Mouse (Mus musculus) left cerebral cortex, postnatal 25 days (tissue): ENCODE data around the gene Gstm2. TPM values are rescaled to one million over a fixed set of nuclear protein-coding genes. Genes with fewer than 3 reads are reported as not detected.
"Not testable (repeated sequence)": the region's sequence is repeated elsewhere in the genome, so short reads cannot be mapped to it uniquely, and the experiment has no call there.

Source experiments
- DNase-seq, 2 experiments: peaks; one replicate each; pipeline ENCODE4 v3.0.0; 2022; ENCODE audit warnings: low spot score in 2 of 2, mixed read lengths in 1 of 2
- intact Hi-C: fragments of 180-260 bp; cut with DNase I; formaldehyde crosslinking; loops from one replicate; pipeline ENCODE4 v1.15.1; 2025
- total RNA-seq, 2 experiments: library from RNA; stranded (reverse); gene quantifications; 2 replicates each; pipeline ENCODE4 v1.2.3; 2021

The Gstm2 gene
- total RNA-seq, 2 experiments from 2014 or later = 3.1 to 4.3 TPM

DNA sequence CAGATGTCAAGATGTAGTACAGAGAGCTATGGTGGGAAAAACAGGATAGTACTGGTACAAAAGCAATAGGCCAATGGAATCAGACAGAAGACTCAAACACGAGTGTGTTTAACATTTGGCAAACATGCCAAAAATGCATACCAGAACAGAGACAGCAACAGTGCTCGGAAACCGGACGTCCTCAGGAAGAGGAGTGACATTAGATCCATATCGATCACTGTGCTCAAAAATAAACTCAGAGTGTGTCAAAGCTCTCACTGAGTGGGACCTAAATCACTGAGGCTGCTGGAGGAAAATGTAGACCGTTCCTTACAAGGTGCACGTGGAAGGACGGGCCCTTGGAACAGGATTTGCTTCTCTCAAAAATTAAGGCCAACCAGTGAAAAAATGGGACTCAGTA is 15.8 kb upstream of the Gstm2 start:
- DNase-seq = no peak
- intact Hi-C loops = no loop called here

DNA sequence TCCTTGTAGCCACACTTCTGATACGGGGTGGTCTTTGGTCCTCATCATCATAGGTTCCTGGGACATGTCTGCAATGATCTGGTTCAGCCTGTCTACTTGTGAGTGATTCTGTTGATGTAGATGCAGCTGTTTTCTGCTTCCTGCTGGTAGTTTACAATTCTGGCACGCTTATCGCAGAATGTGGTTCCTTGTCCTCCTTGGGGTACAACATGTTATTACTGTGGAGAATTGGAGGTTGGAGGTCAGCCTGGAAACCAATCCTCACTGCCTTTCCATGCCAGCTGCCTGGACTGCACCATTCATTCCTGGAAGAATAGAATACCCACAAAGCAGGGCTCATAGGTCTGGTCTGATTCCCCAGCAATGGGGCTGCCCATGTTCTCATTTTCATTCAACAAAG is 13.2 kb upstream of the Gstm2 start:
- no peak for DNase-seq
- intact Hi-C loops = no loop called here

- DNase-seq = no peak
- intact Hi-C loops = no loop called here
Measured at GRCm38 (mm10) chr3:107998591-107998990, 12.3 kb upstream of the Gstm2 start.

DNA sequence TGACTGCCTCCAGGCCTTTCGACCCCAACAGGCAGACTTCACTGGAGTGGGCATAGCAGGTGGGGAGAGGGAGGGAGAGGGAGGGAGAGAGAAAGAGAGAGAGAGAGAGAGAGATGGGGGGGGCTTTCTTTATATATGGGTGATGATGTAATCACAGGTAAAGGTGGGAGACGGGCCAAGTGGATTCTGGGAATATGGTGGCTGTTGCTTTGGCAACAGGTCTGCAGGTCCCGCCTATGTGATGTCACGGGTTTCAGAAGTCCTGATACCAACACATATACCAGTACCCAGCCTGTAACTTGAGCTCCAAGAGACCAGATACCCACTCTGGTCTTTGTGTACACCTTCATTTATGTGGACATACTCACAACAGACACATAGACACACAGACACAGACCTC is 10.3 kb upstream of the Gstm2 start:
- DNase-seq = no peak
- intact Hi-C loops = no loop called here

GRCm38 (mm10) chr3:107995974-107996373 is 9.7 kb upstream of the Gstm2 start:
- DNase-seq, intact Hi-C loops: not testable (repeated sequence)

DNA sequence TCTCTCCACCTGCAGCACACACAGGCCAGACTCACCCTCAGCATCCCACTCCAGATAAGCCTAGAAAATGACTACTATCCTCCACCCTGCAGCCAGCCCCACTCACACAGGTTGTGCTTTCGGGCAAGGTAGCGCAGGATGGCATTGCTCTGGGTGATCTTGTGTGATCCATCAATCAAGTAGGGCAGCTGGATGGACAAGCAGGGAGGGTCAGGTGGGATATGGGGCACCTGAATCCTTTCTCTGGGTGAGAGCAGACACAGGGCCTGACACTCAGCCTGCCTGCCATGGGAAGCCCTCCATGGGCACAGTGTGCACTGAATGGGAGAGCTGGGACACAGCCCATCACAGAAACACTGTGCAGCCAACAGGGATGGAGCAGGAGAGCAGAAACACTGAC is 1.1 kb downstream of the Gstm2 start:
- DNase-seq, intact Hi-C loops: not testable (repeated sequence)

GRCm38 (mm10) chr3:107984471-107984870 is 1.8 kb downstream of the Gstm2 start:
- intact Hi-C loops = no loop called here
- no peak for DNase-seq

- intact Hi-C loops = no loop called here
- DNase-seq = no peak
Measured at GRCm38 (mm10) chr3:107983771-107984170, 2.5 kb downstream of the Gstm2 start.

DNA sequence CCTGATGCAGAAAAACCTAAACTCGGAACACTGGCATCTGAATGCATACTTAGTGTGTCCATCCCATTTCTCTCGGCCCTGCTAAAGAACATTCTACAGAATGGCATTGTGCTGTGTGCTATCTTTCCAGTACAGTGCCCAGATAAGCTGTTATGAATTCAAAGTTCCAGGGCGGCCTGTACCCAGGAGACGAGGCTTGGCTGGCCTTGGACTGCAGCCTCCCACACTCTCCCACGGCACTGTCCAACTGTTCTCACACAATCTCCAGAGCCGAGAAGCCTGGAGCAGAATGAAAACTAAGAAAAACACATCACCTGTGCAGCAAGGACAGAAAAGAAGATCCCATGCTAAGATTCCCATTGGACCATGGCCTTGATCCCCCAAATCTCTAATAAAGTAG is 3.5 kb downstream of the Gstm2 start:
- intact Hi-C loops = no loop called here
- peak in 1 of 2 experiments; percentile 39 for DNase-seq

GRCm38 (mm10) chr3:107981261-107981660 is 5.0 kb downstream of the Gstm2 start:
- DNase-seq = no peak
- intact Hi-C loops = no loop called here

- intact Hi-C loops = no loop called here
- no peak for DNase-seq
Measured at GRCm38 (mm10) chr3:107977691-107978090, 8.6 kb downstream of the Gstm2 start.

DNA sequence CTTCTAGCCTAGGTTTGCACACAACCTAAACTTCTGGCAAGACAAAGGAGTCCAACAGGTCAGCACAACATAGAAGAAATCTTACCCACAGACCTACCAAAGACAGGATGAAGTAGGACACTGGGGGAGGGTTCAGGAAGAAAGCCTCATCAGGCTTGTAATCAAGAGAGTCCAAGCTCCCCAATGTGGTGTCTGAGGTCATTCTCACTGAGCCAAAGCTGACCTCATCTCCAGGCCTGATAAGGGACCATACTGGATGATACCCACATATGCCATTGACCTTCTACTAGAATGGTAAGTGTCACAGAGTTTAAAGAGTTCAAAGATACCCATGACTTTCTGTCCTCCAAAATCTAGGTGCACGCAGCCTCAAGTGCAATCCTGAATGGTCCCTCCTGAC is 12.0 kb downstream of the Gstm2 start:
- no peak for DNase-seq

GRCm38 (mm10) chr3:107972070-107972469 is 14.2 kb downstream of the Gstm2 start:
- intact Hi-C loops = no loop called here
- no peak for DNase-seq

More for the DNA sequence above, 12.0 kb downstream of the Gstm2 start:
- intact Hi-C loops = no loop called here

DNA sequence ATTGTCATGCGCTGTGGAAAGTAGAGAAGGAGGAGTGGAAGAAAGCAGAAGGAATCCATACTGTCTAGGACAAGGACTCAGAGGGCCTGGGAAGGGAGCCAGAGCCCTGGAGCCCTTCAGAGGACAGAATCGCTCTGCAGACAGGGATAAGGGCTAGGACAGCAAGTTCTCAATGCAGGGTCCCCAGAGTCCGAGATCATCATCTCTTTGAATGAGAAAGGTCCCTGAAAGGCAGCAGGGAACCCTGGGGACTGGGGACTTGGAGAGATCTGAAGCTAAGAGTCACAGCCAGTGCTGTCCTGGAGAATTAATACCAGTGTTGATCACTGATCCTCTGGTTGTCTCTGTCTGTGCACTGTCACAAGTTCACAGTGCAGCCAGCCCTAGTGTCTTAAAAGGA is 15.2 kb downstream of the Gstm2 start:
- DNase-seq, intact Hi-C loops: not testable (repeated sequence)

DNA sequence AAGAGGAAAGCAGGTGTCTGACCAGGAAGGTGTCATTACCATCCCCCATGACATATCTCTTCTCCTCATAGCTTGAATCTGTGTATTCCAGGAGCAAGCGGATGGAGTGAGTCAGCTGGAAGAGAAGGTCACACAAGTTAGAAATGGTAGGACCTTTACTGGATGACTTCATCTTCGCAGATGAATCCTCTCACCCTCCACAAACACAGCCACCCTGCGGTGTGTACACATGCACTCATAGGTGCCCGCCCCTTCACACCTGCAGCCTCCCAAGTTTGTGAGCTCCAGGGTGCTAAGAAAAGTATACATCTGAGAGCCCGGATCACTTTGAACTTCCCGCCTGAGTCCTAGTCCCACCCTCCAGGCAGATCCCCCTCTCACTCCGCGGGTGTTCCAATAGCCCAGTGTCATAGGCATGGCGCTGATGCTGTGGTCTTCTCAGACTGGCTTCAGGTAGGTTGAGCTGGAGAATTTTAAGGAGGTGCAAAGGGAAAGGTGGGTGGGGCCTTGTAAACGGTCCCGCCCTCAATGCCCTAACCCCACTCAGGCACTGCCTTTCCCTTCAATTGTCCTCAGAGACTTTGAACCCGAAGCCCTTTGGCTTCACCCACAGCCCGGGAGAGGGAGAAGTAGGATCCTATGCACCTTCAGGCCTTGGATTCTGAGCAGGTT is 17.4 kb downstream of the Gstm2 start, which contains the start of gene Gstm3:
Gene Gstm3 (minus strand): TSS at position 560 of the 672 bp plus-strand sequence.
- intact Hi-C loops = no loop called here
- no peak for DNase-seq

DNA sequence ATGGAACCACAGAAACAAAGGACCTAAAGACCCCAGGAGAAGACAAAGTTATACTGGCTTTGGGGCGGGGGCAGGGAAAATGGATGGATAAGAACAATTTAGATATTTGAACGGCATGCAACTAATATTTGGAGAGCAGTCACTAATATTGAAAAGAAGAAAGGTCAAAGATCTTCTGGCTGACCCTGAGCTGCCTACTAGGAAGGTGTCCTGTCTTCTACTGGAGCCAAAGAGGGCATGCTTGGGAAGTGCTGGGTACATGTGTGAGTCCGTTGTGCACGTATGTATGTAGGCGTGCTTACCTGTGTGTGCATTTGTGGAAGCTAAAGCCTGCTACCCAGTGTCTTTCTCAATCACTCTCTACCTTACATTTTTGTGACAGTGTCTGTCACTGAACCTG is 19.6 kb downstream of the Gstm2 start:
- no peak for DNase-seq
- intact Hi-C loops = no loop called here

DNA sequence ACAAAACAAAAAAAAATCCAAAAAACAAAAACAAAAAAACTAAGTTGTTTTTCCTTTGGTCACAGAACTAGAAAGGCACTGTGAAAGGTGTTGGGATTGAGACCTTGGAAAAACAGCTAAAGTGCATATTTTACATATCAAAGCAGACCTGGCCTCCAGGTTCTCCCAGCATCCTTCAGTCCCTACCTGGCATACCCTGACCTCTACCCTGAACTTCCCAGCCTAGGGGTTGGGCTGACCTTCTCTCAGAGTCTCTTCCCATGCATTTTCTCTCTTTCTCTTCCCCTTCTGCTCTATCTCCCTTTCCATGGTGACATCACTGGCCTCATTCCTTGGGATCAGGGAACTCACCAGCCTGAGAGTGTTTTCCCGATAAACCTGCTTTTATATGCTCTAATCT is 20.7 kb downstream of the Gstm2 start:
- no peak for DNase-seq
- intact Hi-C loops = no loop called here

GRCm38 (mm10) chr3:107964656-107965308 is 21.5 kb downstream of the Gstm2 start:
- intact Hi-C loops = no loop called here
- no peak for DNase-seq

GRCm38 (mm10) chr3:107964026-107964425 is 22.2 kb downstream of the Gstm2 start:
- no peak for DNase-seq
- intact Hi-C loops = no loop called here

DNA sequence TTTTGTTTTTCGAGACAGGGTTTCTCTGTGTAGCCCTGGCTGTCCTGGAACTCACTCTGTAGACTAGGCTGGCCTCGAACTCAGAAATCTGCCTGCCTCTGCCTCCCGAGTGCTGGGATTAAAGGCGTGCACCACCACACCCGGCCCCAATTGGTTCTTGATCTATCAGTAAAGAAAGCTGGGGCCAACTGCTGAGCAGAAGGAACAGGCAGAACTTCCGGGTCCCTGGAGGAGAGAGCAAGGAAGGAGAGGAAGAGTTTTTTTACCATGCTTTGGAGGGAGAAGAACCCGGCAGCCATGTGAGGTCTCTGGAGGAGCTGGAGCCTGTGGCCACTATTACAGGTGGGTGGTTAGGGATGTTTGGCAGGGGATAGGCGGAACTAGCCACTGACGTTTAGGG is 31.0 kb downstream of the Gstm2 start:
- intact Hi-C loops, DNase-seq: not testable (repeated sequence)

- intact Hi-C loops = no loop called here
- no peak for DNase-seq
Measured at GRCm38 (mm10) chr3:107953906-107954305, 32.3 kb downstream of the Gstm2 start.
